Mouse (Mus musculus) gastrocnemius, postnatal 36 days (tissue): ENCODE measurements around the gene Cks1brt. TPM values are rescaled to one million over a fixed set of nuclear protein-coding genes. Genes with fewer than 3 reads are reported as not detected.
A peak's percentile ranks its signal among the peaks of the same experiment; 100 is the strongest.
"Not testable (repeated sequence)": the region's sequence is repeated elsewhere in the genome, so short reads cannot be mapped to it uniquely, and the experiment has no call there.

Experiments
- DNase-seq, 2 experiments: peaks; one replicate each; pipeline ENCODE4 v3.0.0; 2022
- intact Hi-C: fragments of 180-260 bp; cut with DNase I; formaldehyde crosslinking; loops from one replicate; pipeline ENCODE4 v1.15.1; 2025
- long read RNA-seq, 2 experiments: library from polyadenylated mRNA; stranded (forward); transcript quantifications; one replicate each; pipeline ENCODE4 v2.0.0; 2021
- microRNA-seq, 2 experiments: library from miRNA; unstranded; fragments of <30 nt; microRNA quantifications; one replicate each; pipeline ENCODE4 v1.2.0; 2021
- total RNA-seq, 2 experiments: library from RNA; stranded (reverse); gene quantifications; 2 replicates each; pipeline ENCODE4 v1.2.3; 2021

Cks1brt gene
- not detected for total RNA-seq
- long read RNA-seq, experiment 1 = 0 reads
- long read RNA-seq, experiment 2 = 0 reads

DNA sequence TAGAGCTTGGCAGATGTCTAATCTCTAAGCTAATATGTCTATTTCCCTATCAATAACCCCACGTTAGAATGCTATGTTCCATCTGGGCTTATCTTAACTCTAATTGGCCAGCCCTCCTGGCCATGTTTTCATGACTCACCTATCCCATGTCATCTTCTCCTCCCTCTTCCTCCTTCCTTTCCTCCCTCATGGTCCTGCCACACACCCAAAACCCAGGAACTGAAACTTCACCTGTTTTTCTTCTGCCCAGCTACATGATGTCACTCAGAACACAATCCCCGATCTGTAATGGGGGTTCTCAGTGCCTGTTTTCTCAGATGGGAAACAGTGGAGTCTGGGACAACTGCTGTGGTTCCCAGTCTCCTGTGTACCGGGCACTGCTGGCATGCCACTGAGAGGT is at the start of gene Cks1brt:
Gene Cks1brt (plus strand): TSS at position 301 of the 400 bp plus-strand sequence.
- no peak for DNase-seq
- intact Hi-C loops = no loop called here

DNA sequence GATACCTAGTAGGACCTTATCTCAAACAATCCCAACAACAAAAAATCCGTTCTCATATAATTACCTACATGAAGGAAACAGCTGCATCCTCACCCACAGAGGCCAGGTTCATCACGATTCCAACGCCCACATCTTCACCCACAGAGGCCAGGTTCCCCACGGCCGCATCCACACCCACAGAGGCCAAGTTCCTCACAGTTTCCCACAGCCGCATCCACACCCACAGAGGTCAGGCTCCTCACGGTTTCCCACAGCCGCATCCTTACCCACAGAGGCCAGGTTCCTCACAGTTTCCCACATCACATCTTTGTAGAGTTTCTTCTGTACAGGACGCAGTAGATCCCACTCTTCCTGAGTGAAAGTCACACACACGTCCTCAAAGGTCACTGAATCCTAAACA is 38.5 kb upstream of the Cks1brt start:
- no peak for DNase-seq
- intact Hi-C loops = no loop called here

DNA sequence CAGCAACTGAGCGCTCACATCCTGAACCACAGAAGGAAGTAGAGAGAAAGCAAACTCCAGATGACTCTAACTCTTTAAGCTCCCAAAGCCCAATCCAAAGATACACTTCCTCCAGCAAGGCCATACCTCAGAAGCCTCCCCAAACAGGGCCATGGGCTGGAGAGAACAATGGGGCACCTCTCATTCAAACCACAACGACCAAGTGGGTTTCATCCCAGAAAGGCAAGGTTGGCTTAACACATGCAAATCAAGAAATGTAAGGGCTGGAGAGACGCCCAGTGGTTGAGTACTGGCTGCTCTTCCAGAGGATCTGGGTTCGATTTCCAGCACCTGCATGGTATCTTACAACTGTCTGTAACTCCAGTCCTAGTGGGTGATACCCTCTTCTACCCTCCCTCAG is 36.2 kb upstream of the Cks1brt start:
- intact Hi-C loops = no loop called here
- DNase-seq = no peak

DNA sequence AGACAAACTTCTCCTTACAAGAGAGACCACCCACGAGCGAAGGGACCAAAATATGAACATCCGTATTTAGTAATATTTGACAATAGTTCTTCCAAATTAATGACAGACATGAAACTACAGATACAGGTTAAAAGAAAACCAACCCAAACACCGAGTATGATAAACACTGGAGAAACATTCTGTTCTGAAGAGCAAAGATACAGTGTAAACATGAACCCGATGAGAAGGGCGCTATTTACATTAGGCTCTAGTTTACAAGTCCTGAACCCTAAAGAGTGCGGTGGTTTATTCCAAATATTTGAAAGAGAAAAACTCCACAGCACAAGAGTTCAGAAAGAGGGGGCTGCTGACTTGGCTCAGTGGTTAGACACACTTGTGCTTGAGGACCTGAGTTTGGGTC is 34.7 kb upstream of the Cks1brt start:
- intact Hi-C loops = no loop called here
- DNase-seq = no peak

DNA sequence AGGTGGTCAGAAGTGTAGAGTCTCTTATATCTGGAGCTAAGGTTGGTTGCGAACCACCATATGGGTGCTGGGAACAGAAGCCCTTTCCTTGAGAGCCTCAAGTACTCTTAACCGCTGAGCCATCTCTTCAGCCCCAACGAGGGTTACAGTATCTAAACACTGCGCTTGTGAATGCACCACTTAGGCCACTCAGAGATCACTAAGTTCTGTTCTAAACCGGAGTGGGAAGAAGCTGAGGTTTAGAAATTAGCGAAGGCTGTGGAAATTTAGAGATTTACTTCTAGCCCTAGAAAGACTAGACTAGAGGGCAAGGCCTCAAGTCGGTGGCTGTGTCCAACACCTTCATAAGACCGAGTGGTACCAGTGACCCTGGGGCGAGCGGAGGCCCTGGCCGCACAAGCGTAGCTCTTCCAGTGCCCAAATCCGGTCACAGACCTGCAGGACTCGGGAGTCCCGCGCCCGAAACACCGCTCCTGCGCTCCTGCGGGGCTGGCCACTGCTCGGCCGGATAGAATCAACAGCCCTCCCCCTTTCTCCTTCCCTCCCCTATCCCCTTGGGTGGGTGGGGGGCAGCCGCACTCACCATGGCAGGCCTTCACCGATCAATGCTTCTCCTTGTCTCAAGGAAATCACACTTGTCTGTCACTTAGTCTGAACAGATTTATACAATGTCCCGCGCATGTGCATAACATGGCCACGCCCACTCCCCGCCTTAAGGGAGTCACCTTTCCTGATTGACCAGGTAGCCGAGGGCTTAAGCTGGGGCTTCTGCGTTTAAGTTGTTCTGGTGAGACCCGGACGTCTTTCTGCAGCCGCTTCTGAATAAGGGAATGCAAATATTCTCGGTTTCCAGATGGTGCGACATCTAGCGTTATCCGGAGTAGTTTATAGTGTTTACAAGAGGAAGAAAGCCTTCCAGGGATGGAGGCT is 32.4 kb upstream of the Cks1brt start:
- intact Hi-C loops = no loop called here

DNA sequence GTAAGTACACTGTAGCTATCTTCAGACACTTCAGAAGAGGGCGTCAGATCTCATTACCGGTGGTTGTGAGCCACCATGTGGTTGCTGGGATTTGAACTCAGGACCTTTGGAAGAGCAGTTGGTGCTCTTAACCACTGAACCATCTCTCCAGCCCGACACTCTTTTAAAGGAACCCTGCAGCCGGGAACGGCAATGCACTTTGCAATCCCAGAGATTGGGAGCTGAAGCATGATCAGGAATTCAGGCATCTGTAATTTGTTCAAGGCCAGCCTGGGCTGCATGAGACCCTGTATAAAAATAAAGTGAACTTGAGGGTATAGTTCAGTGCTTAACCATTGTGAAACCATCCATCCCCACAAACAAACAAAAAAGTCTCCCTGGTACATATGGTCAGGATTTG is 31.5 kb upstream of the Cks1brt start:
- intact Hi-C loops, DNase-seq: not testable (repeated sequence)

More for the DNA sequence above, 32.4 kb upstream of the Cks1brt start:
- peak; percentile 50 to 63 for DNase-seq

DNA sequence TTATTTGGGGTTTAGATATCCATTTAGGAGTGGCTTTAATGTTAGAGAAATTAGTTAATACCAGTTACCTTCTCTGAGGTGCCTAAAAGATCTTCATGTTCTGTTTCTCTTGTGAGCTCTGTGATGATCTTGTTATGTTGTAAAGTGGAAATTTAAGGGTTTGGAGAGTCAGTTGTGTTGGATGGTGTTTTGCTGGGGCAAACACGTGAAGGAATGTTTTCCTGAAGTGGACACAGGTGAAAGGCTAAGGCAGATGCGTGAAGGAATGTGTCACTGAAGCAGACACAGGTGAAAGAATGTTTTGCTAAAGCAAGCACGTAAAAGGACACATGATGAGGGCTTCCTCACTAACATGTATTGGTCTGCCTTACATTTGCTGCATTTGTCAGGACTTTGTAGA is 28.7 kb upstream of the Cks1brt start, which contains the start of gene Zfp791:
Gene Zfp791 (minus strand): TSS at position 101 of the 400 bp plus-strand sequence.
- no peak for DNase-seq
- intact Hi-C loops = no loop called here

DNA sequence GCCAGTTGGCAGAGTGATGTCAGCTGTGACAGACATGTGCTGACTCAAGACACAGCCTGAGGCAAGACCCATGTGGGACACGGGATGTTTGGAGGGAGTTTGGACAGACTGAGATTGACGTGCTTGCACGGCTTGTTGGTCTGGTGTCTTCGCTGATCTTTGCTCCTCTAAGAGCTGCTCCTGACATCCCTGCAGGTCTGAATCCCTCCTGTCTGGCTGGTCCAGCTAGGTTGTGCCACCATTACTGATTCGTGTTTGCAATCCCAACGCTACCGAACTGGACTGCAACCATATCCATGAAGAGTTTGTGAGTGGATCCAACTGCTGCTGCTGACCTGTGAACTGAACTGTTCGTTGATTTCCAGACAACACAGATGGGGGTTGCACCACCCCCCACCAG is 28.0 kb upstream of the Cks1brt start:
- DNase-seq = no peak
- intact Hi-C loops = no loop called here

DNA sequence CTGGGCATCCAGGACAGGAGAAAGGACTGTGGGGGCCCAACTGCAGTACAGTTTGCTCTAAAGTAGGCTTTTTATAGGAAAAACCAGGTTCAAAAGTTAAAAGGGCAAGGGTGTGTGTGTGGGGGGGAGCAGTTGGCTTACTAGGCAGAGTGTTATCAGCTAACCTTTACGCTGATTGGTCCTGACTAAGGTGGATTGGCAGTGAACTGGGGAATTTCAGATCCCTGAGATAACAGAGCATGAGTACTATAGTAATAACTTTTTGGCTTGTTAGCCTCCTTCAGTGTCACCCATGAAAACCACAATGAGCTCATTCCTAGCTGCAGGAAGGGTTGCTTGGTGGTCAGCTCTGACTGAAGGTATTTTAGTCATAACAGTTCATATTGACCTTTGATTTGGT is 19.4 kb upstream of the Cks1brt start:
- intact Hi-C loops = no loop called here
- no peak for DNase-seq

DNA sequence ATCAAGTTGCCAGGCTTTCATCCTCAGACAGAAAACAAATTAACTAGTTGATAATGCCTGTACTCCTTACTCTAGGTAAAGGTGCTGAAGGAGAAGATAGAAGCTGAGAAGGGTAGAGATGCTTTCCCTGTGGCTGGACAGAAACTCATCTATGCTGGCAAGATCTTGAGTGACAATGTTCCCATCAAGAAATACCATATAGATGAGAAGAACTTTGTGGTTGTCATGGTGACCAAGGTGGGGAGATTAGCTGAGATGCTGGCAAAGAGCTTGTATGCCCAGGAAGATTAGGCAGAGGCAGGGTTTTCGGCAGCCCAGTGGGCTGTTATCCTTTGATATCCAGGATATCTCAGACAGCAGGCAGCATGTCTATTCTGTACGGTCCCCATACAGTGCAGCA is 16.0 kb upstream of the Cks1brt start:
- intact Hi-C loops, DNase-seq: not testable (repeated sequence)

DNA sequence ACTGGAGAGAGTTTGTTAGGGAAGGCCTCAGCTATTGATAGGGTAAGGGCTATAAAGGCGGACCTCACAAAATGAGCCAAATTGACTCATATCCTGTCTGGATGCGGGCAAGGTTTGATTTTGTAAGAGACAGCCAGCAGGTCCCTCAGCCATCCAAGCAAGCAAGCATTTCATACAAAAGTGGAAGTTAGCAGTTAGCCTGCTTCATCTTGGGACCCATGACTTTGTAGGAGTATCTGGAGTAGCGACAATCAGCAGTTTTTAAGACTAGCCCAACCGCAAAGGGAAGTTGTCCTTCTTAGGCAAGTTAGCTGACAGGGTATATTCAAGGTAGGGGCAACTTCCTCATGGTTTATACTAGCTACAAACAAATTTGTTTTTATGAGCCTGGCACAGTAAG is 9.2 kb upstream of the Cks1brt start:
- DNase-seq = no peak
- intact Hi-C loops = no loop called here

DNA sequence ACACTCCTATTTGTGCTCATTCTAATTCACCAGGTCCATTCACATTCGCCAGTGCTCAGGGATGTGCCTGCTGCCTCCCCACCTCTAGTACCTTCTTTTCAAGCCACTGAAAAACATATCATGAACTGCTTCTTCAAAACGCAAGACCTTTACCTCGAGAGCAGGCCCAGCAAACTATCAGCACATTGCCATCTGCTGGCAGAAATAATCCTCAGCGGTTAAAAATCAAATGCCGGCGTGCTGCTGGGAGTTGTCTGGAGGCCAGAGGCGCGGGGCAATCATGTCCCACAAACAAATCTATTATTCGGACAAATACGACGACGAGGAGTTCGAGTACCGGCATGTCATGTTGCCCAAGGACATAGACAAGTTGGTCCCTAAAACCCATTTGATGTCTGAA is 19.6 kb downstream of the Cks1brt start:
- DNase-seq = peak in 1 of 2 experiments; percentile 8
- intact Hi-C loops = loop anchor here (5.0 kb wide), 1 partner anchor 94 kb away; no protein-coding TSS in a partner anchor

DNA sequence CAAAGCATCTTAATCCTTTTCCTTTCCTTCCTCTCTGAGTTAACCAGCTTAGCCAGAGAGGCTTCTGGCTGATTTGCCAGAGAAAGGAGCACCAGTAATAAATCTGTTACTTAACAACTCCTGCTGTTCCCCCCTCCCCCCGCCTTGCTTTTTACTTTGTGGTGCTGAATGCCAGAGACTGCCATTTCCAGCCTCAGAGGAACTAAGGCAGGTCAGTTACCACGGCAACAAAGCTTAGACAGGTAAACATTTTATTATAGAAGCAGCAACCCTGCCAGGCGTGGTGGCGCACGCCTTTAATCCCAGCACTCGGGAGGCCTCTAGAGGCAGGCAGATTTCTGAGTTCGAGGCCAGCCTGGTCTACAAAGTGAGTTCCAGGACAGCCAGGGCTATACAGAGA is 24.2 kb downstream of the Cks1brt start:
- no peak for DNase-seq
- intact Hi-C loops = no loop called here

DNA sequence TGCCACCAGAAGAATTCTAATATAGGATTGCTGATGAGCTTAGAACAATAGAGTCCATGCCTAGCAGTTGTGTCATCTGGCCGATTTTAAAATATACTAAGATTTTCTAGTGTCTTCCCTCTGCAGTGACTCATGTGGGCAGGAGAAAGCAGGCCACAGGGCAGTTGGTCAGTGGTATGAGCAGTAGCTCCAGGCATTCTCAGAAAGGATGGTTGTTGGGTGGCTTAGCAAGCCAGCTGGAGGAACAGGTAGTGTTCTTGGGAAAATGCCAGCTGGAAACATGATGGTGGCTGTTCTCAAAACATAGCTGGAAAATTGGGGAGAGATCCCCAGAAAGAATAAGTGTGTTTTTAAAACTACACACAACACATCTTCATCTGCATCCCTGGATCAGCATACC is 40.6 kb downstream of the Cks1brt start:
- intact Hi-C loops = no loop called here
- no peak for DNase-seq

DNA sequence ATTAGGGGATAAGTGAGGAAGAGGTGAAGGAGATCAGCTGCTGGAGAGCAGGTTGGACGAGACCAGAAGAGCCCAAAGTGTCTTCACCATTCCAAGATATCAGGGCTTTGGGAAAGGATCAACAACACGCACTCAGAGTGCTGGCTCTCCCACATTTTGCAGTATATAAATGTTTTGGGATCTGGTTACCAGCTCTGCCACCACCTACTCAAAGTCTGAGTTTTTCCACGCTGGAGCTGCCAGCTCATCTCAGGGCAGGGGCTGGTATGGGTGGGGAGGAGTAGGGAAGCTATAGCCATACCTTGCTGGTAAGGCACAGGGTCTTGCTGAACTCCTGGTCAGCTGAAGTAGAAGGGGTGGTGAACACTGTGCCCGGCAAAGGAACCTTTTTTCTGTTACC is 68.5 kb downstream of the Cks1brt start:
- intact Hi-C loops = no loop called here
- no peak for DNase-seq

DNA sequence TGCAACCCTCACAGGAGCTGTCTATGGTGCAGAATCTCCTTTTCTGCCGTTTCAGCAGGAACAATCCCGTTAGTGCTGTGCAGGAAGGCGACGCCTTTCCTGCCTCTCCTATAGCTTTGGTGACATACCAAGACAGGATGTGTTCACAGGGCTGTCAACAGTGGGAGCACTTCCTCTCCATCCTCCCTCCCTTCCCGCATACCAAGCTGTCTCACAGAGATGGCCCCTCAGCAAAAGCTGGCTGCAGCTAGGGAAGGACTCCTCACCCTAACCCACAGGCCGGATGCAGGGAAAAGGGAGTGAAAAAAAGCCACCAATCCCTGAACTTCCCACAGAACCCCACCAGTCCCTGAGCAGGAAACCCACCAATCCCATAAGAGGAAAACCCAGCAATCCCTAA is 69.3 kb downstream of the Cks1brt start:
- intact Hi-C loops = no loop called here
- no peak for DNase-seq

Small RNA genes within 50 kb of the gene (microRNA-seq; reads per million reads assigned to microRNA genes)
- 0 reads per million in 2 experiments for gene Gm23388

Other genes with a start within 250 kb of the Cks1brt start
- not detected for gene Klf1, start 250.0 kb upstream of the Cks1brt start, total RNA-seq
- gene Dnase2a, start 243.4 kb upstream of the Cks1brt start, total RNA-seq = 1 to 10 TPM; 3.7 to 5.1 TPM
- not detected for gene Mast1, start 214.6 kb upstream of the Cks1brt start, total RNA-seq
- gene Rtbdn, start 204.9 kb upstream of the Cks1brt start, total RNA-seq = not detected
- not detected for gene Gm49661, start 182.5 kb upstream of the Cks1brt start, total RNA-seq
- gene Prdx2, start 182.3 kb upstream of the Cks1brt start, total RNA-seq = 100 to 1,000 TPM; 180 to 196 TPM
- 10 to 100 TPM; 23.3 to 23.8 TPM for gene Rnaseh2a, start 182.2 kb upstream of the Cks1brt start, total RNA-seq
- 10 to 100 TPM in 1 of 2 experiments, 1 to 10 TPM in 1; 4.3 to 12.8 TPM for gene Junb, start 173.2 kb upstream of the Cks1brt start, total RNA-seq
- 1 to 10 TPM; 1.4 to 1.5 TPM for gene Hook2, start 161.3 kb upstream of the Cks1brt start, total RNA-seq
- gene Best2, start 137.4 kb upstream of the Cks1brt start, total RNA-seq = not detected
- 10 to 100 TPM; 49.7 to 50.8 TPM for gene Asna1, start 126.6 kb upstream of the Cks1brt start, total RNA-seq
- 10 to 100 TPM; 71.9 to 73.6 TPM for gene Trir, start 125.1 kb upstream of the Cks1brt start, total RNA-seq
- gene Tnpo2, start 115.0 kb upstream of the Cks1brt start, total RNA-seq = 10 to 100 TPM; 29.3 to 29.7 TPM
- gene Fbxw9, start 91.9 kb upstream of the Cks1brt start, total RNA-seq = 1 to 10 TPM; 1.4 to 2.4 TPM
- not detected for gene Gm5741, start 83.9 kb upstream of the Cks1brt start, total RNA-seq
- gene Dhps, start 80.2 kb upstream of the Cks1brt start, total RNA-seq = 10 to 100 TPM; 18.2 to 23.6 TPM
- 10 to 100 TPM; 37.3 to 44.5 TPM for gene Wdr83os, start 71.2 kb upstream of the Cks1brt start, total RNA-seq
- 10 to 100 TPM; 13.5 to 15.6 TPM for gene Wdr83, start 70.6 kb upstream of the Cks1brt start, total RNA-seq
- gene Man2b1, start 68.7 kb upstream of the Cks1brt start, total RNA-seq = 1 to 10 TPM; 9.0 TPM
- gene Zfp791, start 28.8 kb upstream of the Cks1brt start, total RNA-seq = 1 to 10 TPM in 1 of 2 experiments, under 1 TPM in 1; 0.76 to 1.1 TPM
- not detected for gene Olfr371, start 74.1 kb downstream of the Cks1brt start, total RNA-seq
- 1 to 10 TPM; 3.5 to 4.9 TPM for gene Orc6, start 147.7 kb downstream of the Cks1brt start, total RNA-seq
- 10 to 100 TPM; 45.3 to 52.1 TPM for gene Vps35, start 147.9 kb downstream of the Cks1brt start, total RNA-seq
- gene Mylk3, start 234.4 kb downstream of the Cks1brt start, total RNA-seq = under 1 TPM; 0.38 to 0.54 TPM